ENCODE assay signal across 23 mouse cellular contexts in genomic region chr13:35833941-35834340, GRCm38 (mm10).
DNase-seq lines count a peak whose midpoint lies in the region; ATAC-seq and TF ChIP-seq lines count a peak whose summit lies in the region.
"Had no signal": no experiment of that assay in that cellular context is flagged by ENCODE, and none has a peak within 500 bp of the region (broad histone marks: within the 10 kb centered on the region; RNA-seq: fewer than 3 reads in every experiment).

No protein-coding gene starts in this region.

- H3K9me3 ChIP-seq in hindbrain, embryonic 10.5 days, result no peaks in the 10 kb centered on the region
- no peaks in the 10 kb centered on the region for H3K9me3 ChIP-seq in hindbrain, embryonic 11.5 days (ENCODE audit: control insufficient read depth, low read length)
- H3K9me3 ChIP-seq: embryonic facial prominence, embryonic 12.5 days; forebrain, embryonic 12.5 days; hindbrain, embryonic 15.5 days; stomach, embryonic 15.5 days had no signal

- TF ChIP-seq CTCF in testis, adult 2 months (IDR thresholded peaks at IDR 0.05; ENCODE audit: control insufficient read depth, insufficient read depth, insufficient replicate concordance, low read depth, low read length), result no peak

- no peak overlapping the region for H3K4me3 ChIP-seq in hindbrain, embryonic 10.5 days
- H3K4me3 ChIP-seq in hindbrain, embryonic 11.5 days (ENCODE audit: low read depth, low read length), result no peak overlapping the region
- H3K4me3 ChIP-seq in testis, adult 2 months (ENCODE audit: control insufficient read depth, low read depth, low read length), result no peak overlapping the region
- H3K4me3 ChIP-seq: embryonic facial prominence, embryonic 12.5 days; forebrain, embryonic 12.5 days; hindbrain, embryonic 15.5 days; stomach, embryonic 15.5 days had no signal

- no peak for ATAC-seq in hindbrain, embryonic 11.5 days (ENCODE audit: low FRiP score)
- 0 out of 2 replicates have a peak, but pooled peaks have one; percentile 48 for ATAC-seq in megakaryocyte-erythroid progenitor cell, adult 5-6 weeks (replicated peaks; ENCODE audit: low FRiP score, low TSS enrichment, poor library complexity, severe bottlenecking)
- ATAC-seq: activated CD4-positive, CD25-positive, alpha-beta regulatory T cell, adult 4 months; CD4-positive, CD25-positive, alpha-beta regulatory T cell, adult 4 months; intestine, postnatal 0 days; midbrain, embryonic 16.5 days had no signal

- H3K4me2 ChIP-seq in hindbrain, embryonic 11.5 days (replicated peaks; ENCODE audit: low read depth, low read length), result no peak overlapping the region
- H3K4me2 ChIP-seq: embryonic facial prominence, embryonic 12.5 days; forebrain, embryonic 12.5 days; hindbrain, embryonic 15.5 days; stomach, embryonic 15.5 days had no signal

- no peak for TF ChIP-seq POLR2A in testis, adult 2 months (IDR thresholded peaks at IDR 0.05; ENCODE audit: control insufficient read depth, low read depth, low read length)

- no peak overlapping the region for H3K9ac ChIP-seq in hindbrain, embryonic 11.5 days (ENCODE audit: low read depth, low read length)
- H3K9ac ChIP-seq: embryonic facial prominence, embryonic 12.5 days; forebrain, embryonic 12.5 days; hindbrain, embryonic 15.5 days; stomach, embryonic 15.5 days had no signal

- peaks cover 14% of the 10 kb centered on the region for H3K4me1 ChIP-seq in hindbrain, embryonic 10.5 days (replicated peaks)
- H3K4me1 ChIP-seq in hindbrain, embryonic 11.5 days (replicated peaks; ENCODE audit: control insufficient read depth, insufficient read depth, low read length), result no peaks in the 10 kb centered on the region
- peaks cover 6% of the 10 kb centered on the region for H3K4me1 ChIP-seq in testis, adult 2 months (ENCODE audit: control insufficient read depth, insufficient read depth, low read length)
- H3K4me1 ChIP-seq: hindbrain, embryonic 15.5 days; stomach, embryonic 15.5 days had no signal

- H3K27ac ChIP-seq in hindbrain, embryonic 10.5 days, result peak overlapping the region; percentile 29; the same call in 1 of the 2 replicates
- H3K27ac ChIP-seq in hindbrain, embryonic 11.5 days (ENCODE audit: low read depth, low read length), result no peak overlapping the region
- H3K27ac ChIP-seq in testis, adult 2 months (ENCODE audit: control insufficient read depth, insufficient read depth, low read depth, low read length), result peak overlapping the region; percentile 42
- H3K27ac ChIP-seq: embryonic facial prominence, embryonic 12.5 days; forebrain, embryonic 12.5 days; hindbrain, embryonic 15.5 days; stomach, embryonic 15.5 days had no signal

- H3K36me3 ChIP-seq in hindbrain, embryonic 10.5 days, result 0 out of 2 replicates have a peak, but pooled peaks cover 4% of the 10 kb centered on the region
- H3K36me3 ChIP-seq in hindbrain, embryonic 11.5 days (ENCODE audit: control insufficient read depth, insufficient read depth, low read length), result no peaks in the 10 kb centered on the region
- no peaks in the 10 kb centered on the region for H3K36me3 ChIP-seq in testis, adult 2 months (ENCODE audit: control insufficient read depth, insufficient read depth, low read length)
- H3K36me3 ChIP-seq: embryonic facial prominence, embryonic 12.5 days; forebrain, embryonic 12.5 days; hindbrain, embryonic 15.5 days; stomach, embryonic 15.5 days had no signal

- DNase-seq in hindbrain, embryonic 10.5 days (ENCODE audit: low spot score), result no peak
- no peak for DNase-seq in hindbrain, embryonic 11.5 days (ENCODE audit: low spot score)
- DNase-seq in testis, postnatal 10 days (ENCODE audit: low spot score), result no peak
- DNase-seq in R1 (ENCODE audit: low read depth, low spot score), result peak; percentile 37
- DNase-seq in c-Kit-positive CD71-positive TER-119-positive erythroid progenitor cells, embryonic 14.5 days (ENCODE audit: low spot score), result no peak
- DNase-seq in left cerebral cortex, adult 18-20 months (ENCODE audit: low spot score in 2 of 2), result no peak
- DNase-seq: adrenal gland, postnatal 14 days; cerebellum, adult 18-20 months; heart, adult 11 months; kidney, postnatal 36 days; lung, adult 2 months; right cerebral cortex, adult 18-20 months; thymus, postnatal 25 days had no signal

- no peaks in the 10 kb centered on the region for H3K27me3 ChIP-seq in hindbrain, embryonic 10.5 days (ENCODE audit: insufficient read depth, poor library complexity, severe bottlenecking)
- no peaks in the 10 kb centered on the region for H3K27me3 ChIP-seq in hindbrain, embryonic 11.5 days (ENCODE audit: control insufficient read depth, insufficient read depth, low read length)
- no peaks in the 10 kb centered on the region for H3K27me3 ChIP-seq in testis, adult 2 months (ENCODE audit: control insufficient read depth, insufficient read depth, low read length)
- H3K27me3 ChIP-seq: embryonic facial prominence, embryonic 12.5 days; forebrain, embryonic 12.5 days; hindbrain, embryonic 15.5 days; stomach, embryonic 15.5 days had no signal

- 46% methylated on average over 6 of the region's 6 CpGs for WGBS in hindbrain, embryonic 10.5 days
- WGBS in hindbrain, embryonic 11.5 days, result 53% methylated on average over 6 of the region's 6 CpGs
